Mouse (Mus musculus) spleen, postnatal 10 days (tissue): ENCODE results near the gene Usp4.
A peak's percentile ranks its signal among the peaks of the same experiment; 100 is the strongest.

Source experiments
- DNase-seq, 2 experiments: peaks; one replicate each; pipeline ENCODE4 v3.0.0; 2021 to 2022; ENCODE audit warnings: low spot score in 2 of 2

Usp4 gene

GRCm38 (mm10) chr9:108411381-108411942, 63.8 kb downstream of the Usp4 start:
- no peak for DNase-seq

- DNase-seq, result peak in 1 of 2 experiments; percentile 59
These were observed 64.6 kb downstream of the Usp4 start for GRCm38 (mm10) chr9:108412221-108412620.

DNA sequence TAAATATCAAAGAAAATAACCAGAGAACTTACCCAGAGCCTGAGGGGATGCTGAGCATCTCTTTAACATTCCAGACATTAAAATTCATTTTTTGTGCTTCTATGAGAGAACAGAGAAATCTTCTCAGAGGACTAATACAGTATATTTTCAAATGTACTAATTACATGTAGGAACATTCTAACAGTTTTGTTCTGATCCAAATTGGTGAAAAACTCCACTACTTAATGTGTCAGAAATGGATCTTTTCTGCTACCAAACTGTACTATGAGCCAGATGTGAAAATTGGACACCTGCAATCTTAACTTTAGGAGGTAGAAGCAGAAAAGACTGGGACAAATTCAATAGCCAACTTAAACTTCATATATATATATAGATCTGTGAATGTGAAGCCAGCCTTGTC, 80.7 kb downstream of the Usp4 start, which contains the start of gene Ccdc36:
Ccdc36 (minus strand) TSS at position 101 of the 400 bp plus-strand sequence.
- no peak for DNase-seq

DNA sequence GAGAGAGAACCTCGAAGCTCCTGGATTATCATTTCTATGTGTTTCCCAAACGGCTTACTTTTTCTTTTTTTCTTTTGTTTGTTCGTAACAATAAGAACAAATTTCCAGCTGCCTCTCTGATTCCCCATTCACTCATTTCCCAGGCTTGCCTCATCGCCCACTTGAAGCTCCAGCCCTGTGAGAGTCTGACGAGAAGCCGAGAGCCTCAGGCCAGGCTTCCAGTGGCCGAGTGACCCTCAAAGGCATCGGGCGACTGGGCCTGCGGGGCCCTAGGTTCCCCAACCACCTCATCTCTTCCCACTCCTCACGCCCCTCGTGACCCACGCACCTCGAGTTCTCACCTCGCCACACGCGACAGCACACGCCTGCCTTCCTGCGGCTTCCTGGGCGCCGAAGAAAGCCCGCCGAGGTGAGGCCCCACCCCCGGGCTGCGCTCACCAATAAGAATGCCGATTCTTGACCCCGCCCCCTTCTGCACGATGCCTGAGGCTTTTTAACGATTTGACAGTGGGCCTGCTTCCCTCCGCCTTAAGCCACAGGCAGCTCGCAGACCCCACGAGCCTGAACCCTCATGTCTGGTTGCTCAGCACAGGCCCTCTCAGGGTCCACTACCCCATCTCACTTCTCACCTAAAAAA, 83.9 kb downstream of the Usp4 start:
- DNase-seq, result peak in 1 of 2 experiments; percentile 46

GRCm38 (mm10) chr9:108436182-108436581, 88.5 kb downstream of the Usp4 start, which contains the start of gene BC048562:
BC048562 (plus strand) TSS chr9:108436482.
- no peak for DNase-seq

- no peak for DNase-seq
These were observed 91.5 kb downstream of the Usp4 start for GRCm38 (mm10) chr9:108439176-108439575.

DNA sequence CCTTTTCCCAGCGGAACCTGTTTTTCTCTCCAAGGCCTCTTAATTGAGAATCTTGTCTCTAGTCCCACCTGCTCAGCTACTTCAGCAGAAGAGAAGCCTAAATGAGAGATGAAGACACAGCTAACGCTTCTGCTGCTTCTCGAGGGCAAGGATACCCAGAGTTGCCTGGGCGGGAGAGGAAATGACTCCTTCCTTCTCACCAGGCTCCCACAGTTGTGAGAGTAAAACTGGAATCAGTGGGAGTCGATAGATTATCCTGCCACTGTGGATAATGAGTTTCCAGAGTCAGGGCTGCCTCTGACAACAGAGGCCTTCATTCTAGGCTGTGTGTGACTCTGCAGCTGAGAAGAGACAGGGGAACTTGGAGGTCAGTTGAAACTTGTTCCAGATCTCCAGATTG, 92.8 kb downstream of the Usp4 start:
- DNase-seq, result no peak

DNA sequence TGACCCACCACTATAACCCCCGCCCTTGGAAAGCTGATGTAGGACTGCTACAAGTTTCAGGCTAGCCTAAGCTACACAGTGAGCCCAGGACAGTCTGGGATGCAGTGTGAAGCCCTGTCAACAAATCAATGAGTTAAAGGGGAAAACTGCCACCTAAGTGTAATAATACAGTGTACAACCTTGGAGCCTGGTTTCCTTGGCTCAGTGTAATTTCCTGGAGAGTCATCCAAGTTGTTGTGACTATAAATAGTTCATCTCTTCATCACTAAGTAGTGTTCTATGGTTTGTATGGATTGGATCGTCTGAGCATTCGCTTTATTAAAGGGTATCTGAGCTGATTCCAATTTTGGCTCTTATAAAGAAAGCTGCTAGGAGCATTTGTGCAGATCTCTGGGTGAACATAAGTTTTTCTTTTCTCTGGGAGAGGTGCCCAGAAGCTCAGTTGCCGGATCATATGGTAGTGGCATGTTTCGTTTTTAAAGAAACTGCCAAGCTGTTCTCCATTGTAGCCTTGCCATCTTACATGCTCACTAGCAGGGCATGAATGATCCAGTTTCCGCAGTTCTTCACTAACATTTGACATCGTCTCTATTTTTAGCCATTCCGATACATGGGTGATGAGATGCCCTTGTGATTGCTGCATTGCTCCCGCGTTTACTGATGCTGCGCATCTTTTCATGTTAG, 93.7 kb downstream of the Usp4 start:
- DNase-seq, result no peak
